Mouse (Mus musculus) cerebellum, adult (tissue): ENCODE results near the gene Slitrk2.

ENCODE experiments used
- ATAC-seq: cut with Nextera tagmentation; 2 replicates; pipeline ENCODE4 v1.9.2; 2017; ENCODE audit warnings: mild to moderate bottlenecking, moderate library complexity, mixed read lengths; ENCODE audit not compliant: insufficient number of reproducible peaks, low FRiP score, low TSS enrichment

Slitrk2 gene

DNA sequence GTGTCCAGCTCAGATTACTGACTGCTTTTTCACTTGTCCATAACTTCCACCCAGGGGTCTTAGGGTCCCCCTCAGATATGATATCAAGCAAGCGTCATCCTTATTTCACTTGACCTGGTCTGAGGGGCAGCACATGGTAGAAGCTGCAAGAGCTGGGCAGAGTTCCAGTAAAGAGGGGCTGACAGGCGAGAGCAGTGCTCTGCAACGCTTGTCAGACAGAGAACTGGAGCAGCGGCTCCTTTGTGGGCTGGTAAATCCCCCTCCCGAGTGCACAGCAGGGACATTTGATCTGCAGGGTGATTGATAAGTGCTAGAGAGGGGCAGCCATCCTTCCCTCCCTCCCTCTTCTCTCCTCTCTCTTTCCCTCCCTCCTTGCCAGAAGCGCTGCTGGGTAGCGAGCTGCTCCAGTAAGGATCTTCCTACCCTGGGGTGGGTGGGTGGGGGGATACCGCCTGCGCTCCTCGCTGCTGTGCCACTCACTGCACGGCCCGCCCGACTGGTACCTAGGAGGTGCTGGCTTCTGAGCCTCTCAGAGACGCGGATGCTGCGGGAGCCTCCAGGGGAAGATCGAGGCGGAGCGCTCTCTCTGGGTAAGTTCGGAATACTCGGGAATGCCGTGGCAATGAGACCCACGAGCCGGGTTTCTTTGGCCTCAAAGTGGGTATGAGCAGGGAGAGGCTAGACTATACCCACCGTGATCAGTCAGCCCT lies at the start of gene Slitrk2:
TSS of gene Slitrk2 (plus strand) at position 408 of the 710 bp plus-strand sequence.
- ATAC-seq = peak; percentile 41

DNA sequence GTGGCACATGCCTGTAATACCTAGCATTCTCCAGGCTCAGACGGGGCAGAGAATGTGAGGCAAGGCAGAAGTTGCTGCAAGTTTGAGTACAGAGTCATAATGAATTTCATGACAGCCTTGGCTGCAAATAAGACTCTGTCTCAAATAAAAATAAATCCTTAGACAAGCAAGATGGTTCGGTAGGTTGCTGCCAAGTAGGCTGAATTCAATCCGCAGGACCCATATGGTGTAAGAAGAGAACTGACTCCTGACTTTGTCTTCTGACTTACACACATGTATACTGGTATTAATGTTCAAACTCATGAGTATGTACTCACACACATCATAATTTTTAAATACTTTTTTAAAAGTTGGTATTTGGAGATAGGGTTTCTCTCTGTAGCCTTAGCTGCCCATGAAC lies 43.6 kb upstream of the Slitrk2 start:
- ATAC-seq = no peak

DNA sequence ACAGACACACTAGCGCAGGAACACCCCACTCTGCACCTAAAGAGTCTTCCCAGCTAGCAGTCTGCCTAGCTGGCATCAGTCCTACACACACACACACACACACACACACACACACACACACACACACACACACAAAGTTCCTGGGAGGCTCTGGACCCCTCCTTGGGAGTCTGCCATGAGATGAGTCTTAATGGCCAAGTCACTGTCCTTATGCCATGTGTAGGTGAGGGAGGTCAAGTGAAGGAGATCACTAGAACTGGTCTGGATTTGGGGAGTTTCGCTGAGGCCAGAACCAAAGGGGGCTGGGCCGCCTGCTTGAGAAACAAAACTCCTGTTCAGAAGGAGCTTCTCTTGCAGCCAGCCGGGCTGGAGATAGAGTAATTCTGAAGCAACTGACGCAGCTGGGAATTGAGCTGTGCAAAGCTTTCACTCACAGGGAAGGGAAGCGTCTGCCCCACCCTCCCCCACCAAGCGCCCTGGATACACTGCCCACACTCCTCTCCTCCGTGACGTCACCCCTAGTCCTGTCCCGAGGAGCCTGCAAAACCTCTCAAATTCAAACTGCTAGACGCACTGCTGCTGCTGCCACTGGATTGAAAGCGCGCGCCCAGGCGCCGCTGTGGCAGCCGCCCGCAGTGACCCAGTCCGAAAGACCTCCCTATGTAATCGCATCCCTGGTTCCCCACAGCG lies 3.5 kb downstream of the Slitrk2 start:
- peak; percentile 84 for ATAC-seq

DNA sequence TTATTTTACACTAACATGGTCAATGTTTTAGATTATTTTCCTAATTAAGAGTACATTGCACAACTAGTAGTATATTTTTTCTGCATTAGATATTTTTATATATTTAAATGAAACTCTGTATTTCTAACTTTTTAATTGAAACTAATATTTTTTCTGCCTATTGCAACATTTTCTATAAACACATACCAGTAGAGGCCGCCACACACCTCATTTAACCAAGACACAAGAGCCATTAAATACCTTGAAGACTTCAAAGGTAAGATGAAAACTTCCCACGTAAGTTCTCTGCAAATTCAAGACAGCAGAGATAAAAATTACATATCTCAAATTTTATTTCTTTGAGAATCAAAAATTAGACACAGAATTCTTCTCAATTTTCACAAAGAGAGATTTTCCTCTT lies 8.2 kb downstream of the Slitrk2 start:
- no peak for ATAC-seq

DNA sequence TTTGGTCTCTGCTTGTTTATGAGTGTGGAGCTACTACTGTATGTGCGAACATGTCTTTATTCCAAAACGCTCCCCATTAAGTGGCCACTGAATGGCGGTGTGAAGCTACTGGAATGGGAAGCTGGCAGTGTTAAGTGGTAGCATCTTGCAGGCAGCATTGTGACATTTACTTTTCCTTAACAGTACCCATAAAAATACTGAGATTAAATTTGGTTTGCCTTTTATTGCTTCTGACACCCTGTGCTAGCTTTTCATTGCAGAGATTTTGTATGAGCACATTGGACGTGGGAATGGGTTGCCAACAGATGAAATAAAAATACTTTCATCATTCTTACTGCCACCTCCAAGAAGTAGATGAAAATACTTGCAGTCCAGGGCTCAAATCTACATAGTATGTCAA lies 27.8 kb downstream of the Slitrk2 start:
- ATAC-seq = no peak

DNA sequence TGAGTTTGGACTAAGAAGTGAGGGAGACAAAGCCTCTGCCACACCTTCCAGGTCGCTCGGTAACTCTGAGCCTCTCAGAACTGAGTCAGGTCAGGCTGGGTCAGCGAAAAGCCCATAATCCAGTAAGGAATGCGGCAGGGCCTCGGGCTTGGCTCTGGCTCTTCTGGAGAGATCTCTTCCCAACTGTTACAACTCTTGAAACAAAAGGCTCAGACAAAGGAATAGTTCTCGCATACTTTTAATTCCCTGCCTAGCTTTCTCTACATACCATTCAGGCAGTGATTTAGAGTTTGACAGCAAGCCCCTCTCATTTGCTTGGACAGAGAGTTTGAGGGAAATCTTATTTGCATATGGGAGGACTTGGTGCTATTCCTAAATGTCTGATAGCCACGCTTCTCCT lies 29.5 kb downstream of the Slitrk2 start:
- ATAC-seq = no peak
